Mouse (Mus musculus) bone marrow macrophage, adult 2 months (primary cell): Measurements from ENCODE around the gene Gng3. TPM values are rescaled to one million over a fixed set of nuclear protein-coding genes. Genes with fewer than 3 reads are reported as not detected.

Source experiments
- H3K27ac ChIP-seq: 2 replicates; pipeline ENCODE4 v1.5.1; 2012; ENCODE audit warnings: low read depth, low read length; ENCODE audit not compliant: insufficient read depth
- H3K4me1 ChIP-seq: 2 replicates; pipeline ENCODE4 v1.6.1; 2012; ENCODE audit warnings: low read length; ENCODE audit not compliant: control insufficient read depth, insufficient read depth
- H3K4me3 ChIP-seq: 2 replicates; pipeline ENCODE4 v1.5.1; 2012; ENCODE audit warnings: mild to moderate bottlenecking, low read length, moderate library complexity; ENCODE audit not compliant: insufficient read depth
- CTCF ChIP-seq: IDR thresholded peaks from 2 replicates; pipeline ENCODE4 v1.5.1; 2012; ENCODE audit warnings: low read depth, mild to moderate bottlenecking, low read length, moderate library complexity
- POLR2A ChIP-seq: IDR thresholded peaks from 2 replicates; pipeline ENCODE4 v1.6.1; 2012; ENCODE audit warnings: mild to moderate bottlenecking, low read depth, low read length, borderline replicate concordance
- polyA plus RNA-seq: library from polyadenylated mRNA; stranded (reverse); fragments of >200 nt; gene quantifications from 2 replicates; pipeline ENCODE4 v1.2.4, GENCODE M21; 2012; ENCODE audit not compliant: missing spikeins, insufficient read depth, insufficient read length

The Gng3 gene
- not detected in 2 replicates for polyA plus RNA-seq

DNA sequence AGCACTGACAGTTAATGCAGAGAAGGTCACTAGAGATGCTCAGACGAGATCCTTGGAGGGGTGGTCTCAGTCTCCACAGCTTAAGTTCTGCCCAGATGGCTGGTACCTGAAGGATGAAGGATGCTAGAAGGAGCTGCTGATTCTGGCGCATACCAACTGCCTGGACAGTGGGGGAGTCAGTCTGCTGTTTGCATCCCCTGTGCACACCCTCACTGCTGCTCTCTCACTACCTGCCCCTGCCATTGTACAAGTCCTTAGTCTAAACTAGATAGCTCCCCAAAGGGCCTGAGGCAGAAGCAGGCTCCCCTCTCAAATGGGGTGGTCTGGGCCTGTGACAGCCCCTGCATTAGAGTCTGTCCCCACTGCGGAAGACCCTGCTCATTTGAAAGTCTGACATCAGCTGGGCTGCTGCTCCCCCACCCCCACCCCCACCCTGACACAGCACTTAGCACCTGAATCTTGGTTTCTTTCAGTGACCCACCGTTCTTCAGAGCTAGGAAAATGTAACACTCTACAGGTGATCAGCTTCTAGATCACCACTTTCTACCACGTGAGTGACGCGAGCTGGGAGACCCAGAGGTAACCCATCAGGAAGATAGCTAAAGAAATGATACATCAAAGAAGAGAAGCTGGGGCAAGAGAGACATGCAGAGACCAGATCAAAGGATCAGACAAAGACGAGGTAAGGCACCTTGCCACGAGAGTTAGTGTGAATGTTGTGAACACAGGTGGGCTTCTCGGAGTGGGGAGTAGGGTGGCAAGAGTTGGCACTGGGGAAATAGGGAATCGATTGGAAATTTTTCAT, at the start of gene Gng3:
TSS of gene Gng3 (minus strand) at position 92 of the 805 bp plus-strand sequence.
- Histone ChIP-seq H3K27ac (no peak within 1 kb of the TSS), H3K4me1 (peaks cover 46% of the 10 kb centered on the region), H3K4me3 (peak within 1 kb of the TSS; percentile 66)
- TF ChIP-seq CTCF (no peak), POLR2A (no peak)

DNA sequence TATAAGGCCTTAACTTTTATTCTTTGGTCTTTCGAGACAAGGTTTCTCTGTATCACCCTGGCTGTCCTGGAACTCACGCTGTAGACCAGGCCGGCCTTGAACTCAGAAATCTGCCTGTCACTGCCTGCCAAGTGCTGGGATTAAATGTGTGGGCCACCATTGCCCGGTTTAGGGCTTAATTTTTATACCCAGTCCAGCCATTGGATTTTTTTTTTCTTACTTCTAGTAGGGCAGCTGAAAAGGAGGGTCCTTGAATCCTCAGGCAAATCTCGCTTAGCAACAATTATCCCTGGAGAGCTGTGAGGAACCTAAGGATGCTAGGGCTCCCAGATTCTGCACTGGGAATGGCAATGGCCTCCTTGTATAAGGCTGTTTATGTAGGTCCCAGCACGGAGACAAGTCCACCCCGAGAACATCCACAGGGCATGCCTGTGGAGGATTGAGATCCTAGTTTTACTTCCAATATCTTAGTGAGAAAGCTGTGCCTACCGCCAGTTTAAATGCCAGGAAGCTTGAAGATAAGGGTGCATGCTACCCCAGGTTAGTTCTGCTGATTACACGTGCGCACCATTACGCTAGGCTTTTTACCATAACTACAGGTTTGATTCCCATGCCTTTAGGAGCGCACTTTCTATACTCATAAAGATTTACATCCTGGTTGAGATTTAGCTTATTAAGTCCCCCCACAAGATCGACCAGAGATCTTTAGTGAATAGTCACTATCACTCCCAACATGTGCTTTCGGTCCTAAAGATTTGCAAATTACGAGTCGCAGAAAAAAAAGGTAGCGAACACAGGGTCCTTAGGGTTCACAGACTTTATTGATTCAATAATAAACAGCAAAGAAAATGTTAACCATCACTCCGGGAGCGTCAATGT, 48.8 kb upstream of the Gng3 start:
- TF ChIP-seq CTCF: no peak
- no peak for TF ChIP-seq POLR2A
- Histone ChIP-seq H3K27ac (peak overlapping the region; percentile 83), H3K4me3 (peak overlapping the region; percentile 83), H3K4me1 (peaks cover 7% of the 10 kb centered on the region)

DNA sequence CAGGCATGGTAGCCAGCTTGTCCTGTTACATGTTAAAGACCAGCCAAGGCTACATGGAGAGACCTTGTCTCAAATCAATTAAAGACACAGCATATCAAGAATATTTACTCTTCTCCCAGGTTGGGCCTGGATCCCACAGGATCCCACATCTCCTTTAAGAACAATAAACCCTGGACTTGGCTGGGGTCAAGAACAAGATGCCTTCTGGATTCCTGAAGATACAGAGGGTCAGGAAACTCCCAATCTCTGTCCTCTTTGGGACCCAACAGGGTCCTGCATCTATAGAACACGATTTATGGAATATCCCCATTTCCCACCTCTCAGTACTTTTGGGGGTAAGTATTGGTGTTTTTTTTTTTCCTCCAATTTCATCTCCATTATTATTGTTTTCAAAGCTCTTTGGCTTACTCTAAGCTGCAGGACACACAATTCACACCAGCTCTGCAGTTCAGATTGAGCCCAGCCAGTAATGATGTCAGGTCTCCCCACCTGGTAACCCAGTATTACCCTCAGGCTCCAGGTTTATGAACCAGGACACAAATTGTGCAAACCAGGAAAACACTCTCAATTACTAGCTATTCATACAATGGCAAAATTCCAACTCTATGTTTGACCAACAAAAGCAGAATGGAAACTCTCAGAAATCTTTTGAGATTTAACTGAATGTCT, 48.1 kb upstream of the Gng3 start:
- Histone ChIP-seq H3K4me1 (peaks cover 7% of the 10 kb centered on the region), H3K27ac (no peak overlapping the region), H3K4me3 (no peak overlapping the region; the same call in 1 of the 2 replicates)
- TF ChIP-seq POLR2A (no peak), CTCF (no peak)

DNA sequence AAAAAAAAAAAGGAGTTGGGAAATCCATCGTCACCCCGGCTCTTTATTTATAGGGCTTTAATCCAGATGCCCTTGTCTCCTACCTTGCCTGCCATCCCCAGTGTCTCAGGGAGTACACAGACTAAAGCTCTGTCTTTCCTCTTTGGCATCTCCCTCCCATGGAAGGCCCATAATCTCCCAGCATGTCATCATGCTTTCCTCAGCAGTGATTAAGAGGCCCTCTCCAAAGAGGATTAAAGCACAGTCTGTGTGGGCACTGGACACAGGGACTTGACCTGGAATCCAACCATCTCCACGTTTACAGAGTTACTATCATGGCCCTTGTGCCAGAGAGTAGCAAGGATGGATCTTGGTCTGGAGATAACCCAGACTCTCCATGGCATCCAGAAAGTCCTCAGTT, 44.6 kb upstream of the Gng3 start, which contains the start of the genes Lbhd1 and Gm49403:
TSS of gene Lbhd1 (plus strand) at position 117 of the 400 bp plus-strand sequence.
TSS of gene Gm49403 (plus strand) at position 315 of the 400 bp plus-strand sequence.
- TF ChIP-seq CTCF (no peak), POLR2A (no peak)

DNA sequence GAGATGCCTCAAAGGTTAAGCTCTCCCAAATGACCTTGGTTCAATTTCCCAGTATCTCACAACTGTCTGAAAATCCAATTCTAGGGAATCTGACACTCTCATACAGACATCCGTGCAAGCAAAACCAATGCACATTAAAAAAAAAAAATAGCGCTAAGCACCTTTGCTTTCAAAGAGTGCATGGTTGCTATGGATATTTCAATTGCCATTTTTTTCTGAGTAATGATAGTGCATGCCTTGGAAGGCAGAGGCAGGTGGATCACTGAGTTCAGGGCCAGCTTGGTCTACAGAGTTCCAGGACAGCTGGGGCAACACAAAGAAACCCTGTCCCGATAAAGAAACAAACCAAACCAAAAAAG, 42.0 kb upstream of the Gng3 start:
- TF ChIP-seq CTCF: no peak
- TF ChIP-seq POLR2A: no peak
- Histone ChIP-seq H3K4me1 (no peaks in the 10 kb centered on the region; the same call in 1 of the 2 replicates), H3K27ac (no peak overlapping the region), H3K4me3 (peak overlapping the region; percentile 90)

More for the DNA sequence above, 44.6 kb upstream of the Gng3 start, which contains the start of the genes Lbhd1 and Gm49403:
- Histone ChIP-seq H3K4me3 (no peak within 1 kb of the TSS), H3K27ac (no peak within 1 kb of the TSS), H3K4me1 (peaks cover 3% of the 10 kb centered on the region)

DNA sequence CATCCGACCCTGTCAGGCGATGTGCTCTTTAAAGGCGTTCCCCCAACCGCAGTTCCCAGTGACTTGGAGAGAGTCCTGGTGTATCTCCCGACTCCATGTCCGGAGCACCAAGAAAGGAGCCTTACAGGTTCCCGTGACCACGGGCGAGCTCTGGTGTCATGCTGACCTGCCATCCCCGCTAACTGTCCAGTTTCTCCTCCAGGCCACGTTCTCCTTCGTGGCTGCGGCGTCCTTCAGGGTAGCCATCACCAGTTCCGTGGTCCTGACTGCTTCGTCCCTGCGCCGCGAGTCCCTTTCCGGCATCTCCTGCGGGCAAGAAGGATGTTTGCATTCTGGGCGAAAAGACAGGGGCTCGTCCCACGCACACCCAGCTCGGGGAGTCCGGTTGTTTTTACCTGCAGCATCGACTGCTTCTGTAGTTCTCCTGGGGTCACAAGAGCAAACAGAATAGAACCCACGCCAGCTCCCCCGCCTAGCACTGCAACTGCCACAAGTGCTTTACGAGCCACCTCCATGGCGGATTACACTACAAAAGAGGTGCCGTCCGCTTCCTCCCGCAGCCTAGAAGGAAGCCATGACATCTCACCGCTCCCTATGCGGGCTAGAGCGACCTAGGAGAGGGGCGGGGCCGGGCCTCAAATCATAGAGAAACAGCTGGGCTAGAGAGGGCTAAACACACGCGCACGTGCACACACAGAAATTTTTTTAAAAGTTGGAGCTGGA, 41.5 kb upstream of the Gng3 start, which contains the start of gene Uqcc3:
TSS of gene Uqcc3 (minus strand) at position 613 of the 723 bp plus-strand sequence.
- peak within 1 kb of the TSS; percentile 38 for H3K27ac ChIP-seq
- TF ChIP-seq CTCF: no peak
- TF ChIP-seq POLR2A: peak; percentile 80; the same call in 1 of the 2 replicates
- peak within 1 kb of the TSS; percentile 90 for H3K4me3 ChIP-seq
- no peaks in the 10 kb centered on the region; the same call in 1 of the 2 replicates for H3K4me1 ChIP-seq

DNA sequence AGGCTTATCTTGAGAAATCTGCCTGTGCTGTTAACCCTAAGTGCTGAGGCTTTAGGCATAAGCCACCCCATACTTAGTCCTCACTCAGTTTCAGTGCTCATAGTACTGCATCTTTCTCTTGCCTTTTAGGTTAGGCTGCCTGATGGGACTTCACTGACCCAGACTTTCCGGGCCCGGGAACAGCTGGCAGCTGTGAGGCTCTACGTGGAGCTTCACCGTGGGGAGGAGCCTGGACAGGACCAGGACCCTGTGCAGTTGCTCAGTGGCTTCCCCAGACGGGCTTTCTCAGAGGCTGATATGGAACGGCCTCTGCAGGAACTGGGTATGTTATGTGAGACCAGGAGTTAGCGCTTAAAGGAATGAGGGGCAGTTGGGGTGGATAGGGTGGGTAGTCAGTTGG, 36.0 kb upstream of the Gng3 start:
- Histone ChIP-seq H3K4me3 (no peak overlapping the region), H3K4me1 (peaks cover 13% of the 10 kb centered on the region), H3K27ac (no peak overlapping the region)
- TF ChIP-seq CTCF (no peak), POLR2A (no peak)

DNA sequence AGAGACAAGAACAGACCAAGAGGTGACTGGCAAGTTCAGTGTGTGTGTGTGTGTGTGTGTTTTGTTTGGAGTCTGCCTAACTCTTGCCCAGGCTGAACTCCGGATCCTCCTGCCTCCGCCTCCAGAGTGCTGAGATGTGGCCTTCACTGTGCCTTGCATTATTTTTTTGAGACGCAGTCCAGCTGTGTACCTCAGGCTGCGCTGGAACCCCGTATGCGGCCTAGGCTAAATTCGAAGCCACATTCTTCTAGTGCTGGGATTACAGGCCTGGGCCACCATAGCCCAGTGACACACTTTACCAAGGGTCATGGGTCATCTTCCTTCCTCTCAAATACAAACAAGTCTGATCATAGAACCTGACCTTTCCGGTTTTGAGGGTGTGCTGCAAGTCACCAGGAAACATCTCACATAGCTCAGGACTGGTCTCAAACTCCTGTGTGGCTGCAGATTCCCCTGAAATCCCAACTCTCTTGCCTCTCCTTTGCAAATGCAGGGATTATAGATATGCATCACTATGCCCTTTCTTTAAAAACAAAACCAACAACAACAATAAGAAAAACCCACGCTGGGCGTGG, 33.4 kb upstream of the Gng3 start:
- peak overlapping the region; percentile 98 for H3K4me3 ChIP-seq
- TF ChIP-seq CTCF (no peak), POLR2A (no peak)
- H3K4me1 ChIP-seq: peaks cover 13% of the 10 kb centered on the region
- peak overlapping the region; percentile 74 for H3K27ac ChIP-seq
